Mouse (Mus musculus): ENCODE data around the gene Gm45234. TPM values are rescaled to one million over a fixed set of nuclear protein-coding genes. Genes with fewer than 3 reads are reported as not detected.

The Gm45234 gene
- not detected for total RNA-seq (2023)

GRCm38 (mm10) chr6:124755831-124756595 is at the start of gene Gm45234, which contains the start of gene Atn1:
Gm45234 (minus strand) TSS chr6:124756021.
Atn1 (minus strand) TSS chr6:124756524.

GRCm38 (mm10) chr6:124779222-124779983 is 23.6 kb upstream of the Gm45234 start, which contains the start of gene Lrrc23:
Lrrc23 (minus strand) TSS chr6:124779727.

GRCm38 (mm10) chr6:124769101-124769765 is 13.4 kb upstream of the Gm45234 start, which contains the start of gene Eno2:
Eno2 (minus strand) TSS chr6:124769673.

GRCm38 (mm10) chr6:124740888-124741761 is 14.7 kb downstream of the Gm45234 start, which contains the start of gene Grcc10:
Grcc10 (minus strand) TSS chr6:124741374.

GRCm38 (mm10) chr6:124738511-124739023 is 17.3 kb downstream of the Gm45234 start, which contains the start of gene Ptpn6:
Ptpn6 (minus strand) TSS chr6:124738714.

GRCm38 (mm10) chr6:124711824-124712782 is 43.7 kb downstream of the Gm45234 start, which contains the start of the genes Emg1 and Phb2:
Emg1 (minus strand) TSS chr6:124712178.
Phb2 (plus strand) TSS chr6:124712336.

Other genes with a start within 250 kb of the Gm45234 start
- 1 to 10 TPM; 5.0 to 6.0 TPM for gene C1ra, start 243.6 kb downstream of the Gm45234 start, total RNA-seq (2023)
- gene C1s1, start 213.7 kb downstream of the Gm45234 start, total RNA-seq (2023) = 1 to 10 TPM; 1.1 to 1.4 TPM
- gene C1rb, start 185.7 kb downstream of the Gm45234 start, total RNA-seq (2023) = 1 to 10 TPM in 1 of 2 experiments, under 1 TPM in 1; 0.84 to 1.1 TPM
- gene C1s2, start 119.9 kb downstream of the Gm45234 start, total RNA-seq (2023) = not detected
- gene Lpcat3, start 93.0 kb downstream of the Gm45234 start, total RNA-seq (2023) = 10 to 100 TPM; 40.9 to 54.4 TPM
- gene Emg1, start 43.8 kb downstream of the Gm45234 start, total RNA-seq (2023) = 10 to 100 TPM; 71.1 to 73.2 TPM
- 100 to 1,000 TPM; 147 to 165 TPM for gene Phb2, start 43.7 kb downstream of the Gm45234 start, total RNA-seq (2023)
- 100 to 1,000 TPM; 496 to 510 TPM for gene Ptpn6, start 17.3 kb downstream of the Gm45234 start, total RNA-seq (2023)
- gene Grcc10, start 14.6 kb downstream of the Gm45234 start, total RNA-seq (2023) = 100 to 1,000 TPM; 177 to 186 TPM
- 10 to 100 TPM; 23.7 to 25.1 TPM for gene Atn1, start 503 bp upstream of the Gm45234 start, total RNA-seq (2023)
- gene Eno2, start 13.7 kb upstream of the Gm45234 start, total RNA-seq (2023) = 1 to 10 TPM; 1.9 to 2.6 TPM
- gene Lrrc23, start 23.7 kb upstream of the Gm45234 start, total RNA-seq (2023) = not detected
- 10 to 100 TPM; 20.4 to 20.7 TPM for gene Spsb2, start 52.6 kb upstream of the Gm45234 start, total RNA-seq (2023)
- gene Tpi1, start 58.3 kb upstream of the Gm45234 start, total RNA-seq (2023) = 100 to 1,000 TPM; 110 to 111 TPM
- 10 to 100 TPM; 58.5 to 64.1 TPM for gene Usp5, start 73.5 kb upstream of the Gm45234 start, total RNA-seq (2023)
- 1 to 10 TPM; 1.2 to 3.8 TPM for gene Cdca3, start 73.5 kb upstream of the Gm45234 start, total RNA-seq (2023)
- not detected for gene Gnb3, start 84.3 kb upstream of the Gm45234 start, total RNA-seq (2023)
- 1 to 10 TPM; 2.0 to 4.1 TPM for gene P3h3, start 101.7 kb upstream of the Gm45234 start, total RNA-seq (2023)
- 1 to 10 TPM; 1.8 to 2.3 TPM for gene Gpr162, start 108.0 kb upstream of the Gm45234 start, total RNA-seq (2023)
- gene Cd4, start 132.2 kb upstream of the Gm45234 start, total RNA-seq (2023) = 10 to 100 TPM; 15.6 to 17.2 TPM
- gene Lag3, start 155.7 kb upstream of the Gm45234 start, total RNA-seq (2023) = 1 to 10 TPM; 5.9 to 8.7 TPM
- gene Ptms, start 164.1 kb upstream of the Gm45234 start, total RNA-seq (2023) = 100 to 1,000 TPM; 216 to 239 TPM
- 100 to 1,000 TPM; 124 to 137 TPM for gene Mlf2, start 175.4 kb upstream of the Gm45234 start, total RNA-seq (2023)
- gene Cops7a, start 209.5 kb upstream of the Gm45234 start, total RNA-seq (2023) = 10 to 100 TPM; 37.3 to 38.4 TPM
- gene Pianp, start 240.7 kb upstream of the Gm45234 start, total RNA-seq (2023) = 1 to 10 TPM; 3.0 to 6.9 TPM